Mouse (Mus musculus): ENCODE data around the gene Schip1. TPM values are rescaled to one million over a fixed set of nuclear protein-coding genes. Genes with fewer than 3 reads are reported as not detected.
A peak's percentile ranks its signal among the peaks of the same experiment; 100 is the strongest.

Gene Schip1
- polyA plus RNA-seq, 1 experiment from 2014 or later: 114 TPM

DNA sequence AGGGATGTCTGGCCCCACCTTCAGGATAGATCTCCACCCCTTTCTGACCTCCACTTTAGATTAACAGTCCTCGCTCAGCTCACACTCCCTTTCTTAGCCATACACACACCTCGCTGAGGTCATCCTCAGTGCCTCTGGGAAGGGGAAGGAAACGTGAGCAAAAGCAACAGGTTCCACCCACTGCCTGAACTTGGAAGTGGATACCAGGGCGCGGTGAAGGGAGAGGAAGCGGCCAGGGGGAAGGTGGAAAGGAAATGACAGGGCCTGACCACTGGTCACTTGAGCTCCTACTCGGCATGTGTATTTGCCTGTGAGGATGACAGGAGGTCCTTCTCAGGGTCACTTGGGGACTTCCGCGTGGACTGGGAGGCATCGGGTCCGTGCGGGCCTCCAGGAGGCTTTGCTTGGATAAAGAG lies 428.6 kb downstream of the Schip1 start:
- peak overlapping the region; percentile 98 for H3K4me2 ChIP-seq (replicated peaks)
- WGBS: under 1% methylated on average over 12 of the region's 12 CpGs
- no peak for ATAC-seq (ENCODE audit: low FRiP score)
- H3K36me3 ChIP-seq: no peaks in the 10 kb centered on the region
- H3K4me1 ChIP-seq: peaks cover 18% of the 10 kb centered on the region
- no peaks in the 10 kb centered on the region for H3K9me3 ChIP-seq (replicated peaks)
- peak overlapping the region; percentile 66 for H3K4me3 ChIP-seq
- peaks cover 10% of the 10 kb centered on the region for H3K27me3 ChIP-seq
- peak overlapping the region; percentile 78 for H3K9ac ChIP-seq
- peak overlapping the region; percentile 86 for H3K27ac ChIP-seq

DNA sequence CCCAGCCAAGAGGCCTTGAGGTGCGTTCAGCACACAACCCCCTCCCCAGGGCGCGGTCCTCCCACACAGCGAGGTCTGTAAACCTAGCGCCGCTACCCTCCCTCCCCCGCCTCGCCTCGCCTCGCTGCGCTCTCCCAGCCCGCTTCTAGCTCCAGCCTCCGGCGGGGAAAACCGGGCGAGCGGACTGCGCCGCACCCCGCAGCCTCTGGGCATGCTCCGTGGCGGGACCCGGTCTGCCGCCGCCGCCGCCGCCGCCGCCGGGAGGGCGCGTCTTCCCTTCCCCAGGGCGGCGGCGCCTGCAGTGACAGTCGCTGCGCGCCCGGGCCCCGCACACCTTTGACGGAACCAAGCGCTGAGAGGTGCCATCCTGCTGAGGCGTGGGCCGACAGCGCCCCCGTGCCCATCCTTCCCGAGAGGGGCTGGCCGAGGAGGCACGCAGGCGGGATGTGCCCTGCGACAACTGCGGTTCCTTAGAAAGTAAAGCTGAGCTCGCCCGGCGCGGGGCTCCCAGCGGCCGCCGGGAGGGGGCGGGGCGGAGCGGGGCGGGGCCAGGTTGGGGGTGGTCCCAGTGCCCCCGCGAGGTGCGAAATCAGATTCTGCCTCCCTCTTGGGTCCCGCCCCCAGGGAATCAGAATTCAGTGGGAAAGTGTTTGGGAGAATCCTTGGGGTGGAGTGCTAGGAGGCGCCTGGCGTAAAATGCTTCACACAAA lies 429.1 kb downstream of the Schip1 start:
- H3K4me3 ChIP-seq: peak overlapping the region; percentile 66
- 1% methylated on average over 63 of the region's 70 CpGs for WGBS
- H3K9me3 ChIP-seq (replicated peaks): no peaks in the 10 kb centered on the region
- H3K27ac ChIP-seq: peak overlapping the region; percentile 86
- H3K9ac ChIP-seq: peak overlapping the region; percentile 78
- peaks cover 18% of the 10 kb centered on the region for H3K4me1 ChIP-seq
- H3K36me3 ChIP-seq: no peaks in the 10 kb centered on the region
- ATAC-seq (ENCODE audit: low FRiP score): peak; percentile 85
- H3K4me2 ChIP-seq (replicated peaks): peak overlapping the region; percentile 98
- peaks cover 10% of the 10 kb centered on the region for H3K27me3 ChIP-seq

GRCm38 (mm10) chr3:68494296-68495095 lies 429.9 kb downstream of the Schip1 start:
- H3K27me3 ChIP-seq: peaks cover 10% of the 10 kb centered on the region
- peaks cover 18% of the 10 kb centered on the region for H3K4me1 ChIP-seq
- H3K27ac ChIP-seq: peak overlapping the region; percentile 86
- under 1% methylated on average over 61 of the region's 68 CpGs for WGBS
- peak; percentile 40 for ATAC-seq (ENCODE audit: low FRiP score)
- H3K9me3 ChIP-seq (replicated peaks): no peaks in the 10 kb centered on the region
- H3K9ac ChIP-seq: peak overlapping the region; percentile 78
- peak overlapping the region; percentile 98 for H3K4me2 ChIP-seq (replicated peaks)
- H3K36me3 ChIP-seq: no peaks in the 10 kb centered on the region
- peak overlapping the region; percentile 66 for H3K4me3 ChIP-seq

DNA sequence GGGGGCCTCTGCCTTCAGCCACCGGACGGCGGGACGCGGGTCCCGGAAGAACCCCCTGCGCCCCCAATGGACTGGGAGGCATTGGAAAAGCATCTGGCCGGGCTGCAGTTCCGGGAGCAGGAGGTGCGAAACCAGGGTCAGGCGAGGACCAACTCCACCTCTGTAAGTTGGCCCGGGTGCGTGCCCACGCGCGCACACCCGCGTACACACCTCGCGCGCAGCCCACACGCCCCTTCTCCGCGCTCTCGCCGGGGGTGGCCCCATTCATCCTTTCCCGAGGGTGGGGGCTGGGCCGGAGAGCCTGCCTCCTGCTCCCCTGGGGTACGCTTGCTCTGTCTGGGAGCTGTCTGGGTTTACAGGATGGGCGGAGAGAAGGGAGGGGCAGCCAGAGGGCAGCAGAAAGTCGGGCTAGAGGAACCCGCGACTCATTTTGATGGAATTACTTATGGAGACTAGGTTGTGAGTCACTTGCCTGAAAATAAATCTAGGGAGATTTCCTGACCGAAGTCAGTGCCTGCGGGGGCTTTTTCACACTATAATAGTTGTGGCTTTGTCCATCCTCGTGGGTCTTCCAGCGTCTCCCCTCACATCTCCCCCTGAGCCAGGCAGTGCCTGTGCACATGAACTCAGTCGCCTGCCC lies 430.6 kb downstream of the Schip1 start:
- Histone ChIP-seq H3K4me1 (peaks cover 18% of the 10 kb centered on the region), H3K9ac (peak overlapping the region; percentile 78), H3K9me3 (replicated peaks) (no peaks in the 10 kb centered on the region), H3K4me2 (replicated peaks) (peak overlapping the region; percentile 98), H3K27me3 (peaks cover 10% of the 10 kb centered on the region), H3K27ac (peak overlapping the region; percentile 86), H3K36me3 (no peaks in the 10 kb centered on the region), H3K4me3 (peak overlapping the region; percentile 66)
- under 1% methylated on average over 38 of the region's 38 CpGs for WGBS
- ATAC-seq (ENCODE audit: low FRiP score): peak; percentile 53

DNA sequence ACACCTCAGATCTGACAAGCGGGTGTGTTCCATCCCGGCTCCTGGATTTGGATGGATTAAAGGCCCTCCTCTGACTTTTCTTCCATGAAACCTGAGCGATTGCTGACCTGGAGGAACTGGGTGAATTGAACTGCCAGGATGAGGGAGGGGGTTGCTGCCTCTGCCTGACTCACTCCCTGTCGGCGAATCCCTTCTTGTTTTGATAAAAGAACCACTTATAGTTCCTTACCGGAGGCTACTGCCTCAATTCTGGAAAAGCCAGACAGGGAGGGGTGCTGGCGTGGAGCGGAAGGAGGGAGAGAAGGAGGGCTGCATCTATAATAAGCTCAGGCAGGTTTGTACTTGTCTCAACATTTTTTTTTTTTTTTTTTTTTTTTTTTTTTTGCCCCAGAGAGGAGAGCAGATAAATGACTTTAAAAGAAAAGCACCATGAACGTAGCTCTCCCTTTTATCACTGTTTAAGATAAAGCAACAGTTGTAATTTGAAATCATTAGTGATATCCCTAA lies 431.2 kb downstream of the Schip1 start:
- H3K4me2 ChIP-seq (replicated peaks): peak overlapping the region; percentile 98
- 0 out of 2 replicates have a peak, but pooled peaks have one; percentile 1 for ATAC-seq (ENCODE audit: low FRiP score)
- H3K4me1 ChIP-seq: peaks cover 18% of the 10 kb centered on the region
- peak overlapping the region; percentile 86; the same call in 1 of the 2 replicates for H3K27ac ChIP-seq
- H3K4me3 ChIP-seq: peak overlapping the region; percentile 66
- H3K27me3 ChIP-seq: peaks cover 10% of the 10 kb centered on the region
- WGBS: 2% methylated on average over 9 of the region's 9 CpGs
- H3K36me3 ChIP-seq: no peaks in the 10 kb centered on the region
- H3K9ac ChIP-seq: peak overlapping the region; percentile 78
- H3K9me3 ChIP-seq (replicated peaks): no peaks in the 10 kb centered on the region

DNA sequence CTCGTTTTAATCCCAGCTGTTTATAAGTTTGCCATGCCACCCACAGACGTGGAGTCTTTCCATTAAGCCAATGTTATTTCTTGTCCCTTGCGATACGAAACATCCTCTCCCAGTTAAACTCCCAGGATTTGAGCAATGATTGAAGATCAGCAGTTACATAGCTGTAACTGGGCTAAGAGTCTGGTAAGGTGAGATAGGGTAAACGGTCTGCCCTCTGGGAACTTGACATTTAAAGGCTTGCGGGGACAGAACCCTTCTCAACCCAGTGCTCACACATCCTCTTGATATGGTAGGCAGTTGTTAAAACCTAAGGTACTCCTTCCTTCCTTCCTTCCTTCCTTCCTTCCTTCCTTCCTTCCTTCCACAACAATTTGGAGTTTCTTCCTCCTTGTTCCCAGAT lies 431.9 kb downstream of the Schip1 start:
- no peak overlapping the region for H3K9ac ChIP-seq
- H3K4me1 ChIP-seq: peaks cover 18% of the 10 kb centered on the region
- no peaks in the 10 kb centered on the region for H3K36me3 ChIP-seq
- no peaks in the 10 kb centered on the region for H3K9me3 ChIP-seq (replicated peaks)
- H3K4me2 ChIP-seq (replicated peaks): peak overlapping the region; percentile 98
- no peak for ATAC-seq (ENCODE audit: low FRiP score)
- peak overlapping the region; percentile 66 for H3K4me3 ChIP-seq
- peaks cover 10% of the 10 kb centered on the region for H3K27me3 ChIP-seq
- 65% methylated on average over 6 of the region's 6 CpGs for WGBS
- H3K27ac ChIP-seq: no peak overlapping the region

- Histone ChIP-seq H3K4me1 (peaks cover 12% of the 10 kb centered on the region), H3K27me3 (no peaks in the 10 kb centered on the region), H3K9me3 (replicated peaks) (no peaks in the 10 kb centered on the region), H3K4me2 (replicated peaks) (no peak overlapping the region), H3K36me3 (no peaks in the 10 kb centered on the region), H3K4me3 (no peak overlapping the region), H3K9ac (no peak overlapping the region), H3K27ac (no peak overlapping the region)
- no peak for ATAC-seq (ENCODE audit: low FRiP score)
- 89% methylated on average over 6 of the region's 6 CpGs for WGBS
Observed at GRCm38 (mm10) chr3:68499532-68500152, 435.0 kb downstream of the Schip1 start.

DNA sequence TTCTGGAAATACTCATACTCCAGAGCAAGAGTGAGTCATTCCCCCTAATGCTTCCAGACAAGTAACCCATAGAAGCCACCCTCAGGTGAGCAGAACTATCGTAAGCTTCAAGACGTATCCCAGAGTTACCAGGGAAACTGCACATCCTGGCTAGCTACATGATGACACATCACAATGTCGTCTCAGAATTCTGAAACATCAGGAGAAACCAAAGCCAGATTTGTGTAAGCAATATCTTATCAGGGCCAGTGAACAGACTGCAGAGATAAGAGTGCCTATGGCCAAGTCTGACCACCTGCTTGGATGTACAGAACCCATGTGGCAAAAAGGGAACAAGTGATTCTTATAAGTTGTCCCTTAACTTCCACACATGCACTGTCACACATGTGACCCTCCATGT lies 440.2 kb downstream of the Schip1 start:
- H3K4me2 ChIP-seq (replicated peaks): no peak overlapping the region
- no peaks in the 10 kb centered on the region for H3K9me3 ChIP-seq (replicated peaks)
- no peak for ATAC-seq (ENCODE audit: low FRiP score)
- H3K4me3 ChIP-seq: no peak overlapping the region
- 93% methylated on average over 3 of the region's 3 CpGs for WGBS
- no peak overlapping the region for H3K9ac ChIP-seq
- no peaks in the 10 kb centered on the region for H3K4me1 ChIP-seq
- no peak overlapping the region for H3K27ac ChIP-seq
- no peaks in the 10 kb centered on the region for H3K36me3 ChIP-seq
- no peaks in the 10 kb centered on the region for H3K27me3 ChIP-seq

DNA sequence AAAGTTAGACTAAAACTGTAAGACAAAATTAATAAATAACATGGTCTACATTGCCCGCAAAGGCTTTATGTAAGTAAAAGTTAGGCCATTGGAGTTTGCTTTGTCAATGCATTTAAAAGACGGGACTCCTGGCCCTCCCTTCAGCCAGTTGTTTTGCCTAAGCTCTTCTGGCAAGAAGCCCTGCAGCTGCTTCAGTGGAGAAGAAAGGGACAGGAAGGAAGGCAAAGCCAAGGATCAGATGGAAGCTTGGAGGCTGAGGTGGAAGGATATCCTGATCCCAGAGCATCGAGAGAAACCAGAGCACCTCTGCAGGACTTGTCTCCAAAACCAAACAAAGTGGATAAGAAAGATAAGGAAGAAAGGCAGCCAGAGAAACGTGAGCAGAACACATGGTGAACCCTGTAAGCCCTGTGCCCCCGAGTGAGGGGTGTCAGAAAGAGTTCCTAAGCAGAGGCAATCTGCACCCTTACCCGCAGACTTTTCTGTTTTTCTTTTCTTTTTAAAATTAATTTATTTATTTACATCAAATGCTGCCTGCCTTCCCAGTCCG lies 442.2 kb downstream of the Schip1 start:
- ATAC-seq (ENCODE audit: low FRiP score): no peak
- Histone ChIP-seq H3K27me3 (no peaks in the 10 kb centered on the region), H3K9me3 (replicated peaks) (no peaks in the 10 kb centered on the region), H3K4me2 (replicated peaks) (no peak overlapping the region), H3K4me1 (no peaks in the 10 kb centered on the region), H3K27ac (no peak overlapping the region), H3K9ac (no peak overlapping the region), H3K4me3 (no peak overlapping the region), H3K36me3 (no peaks in the 10 kb centered on the region)
- 71% methylated on average over 7 of the region's 7 CpGs for whole genome bisulfite sequencing

DNA sequence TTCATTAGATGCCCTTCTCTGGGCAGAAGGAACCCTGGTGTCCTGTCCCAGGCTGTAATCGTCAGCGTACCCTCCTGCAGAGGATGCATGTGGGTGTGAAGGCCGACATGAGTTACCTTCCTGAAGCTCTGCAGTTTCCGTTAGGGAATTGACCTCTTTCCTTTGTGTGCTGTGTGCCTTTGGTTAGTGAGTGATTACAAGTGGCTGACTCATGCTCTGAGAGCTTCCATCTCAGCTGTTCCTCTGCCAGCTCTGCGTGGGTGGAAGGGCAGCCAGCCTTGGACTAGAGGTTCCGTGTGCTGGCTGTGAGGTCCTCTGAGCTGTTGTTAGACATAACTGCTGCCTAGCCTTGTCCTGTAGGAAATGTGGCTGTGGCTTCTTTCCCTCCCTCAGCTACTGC lies 444.0 kb downstream of the Schip1 start:
- no peak for ATAC-seq (ENCODE audit: low FRiP score)
- 62% methylated on average over 6 of the region's 6 CpGs for WGBS
- no peak overlapping the region for H3K27ac ChIP-seq

GRCm38 (mm10) chr3:68510872-68511271 lies 446.3 kb downstream of the Schip1 start:
- ATAC-seq (ENCODE audit: low FRiP score): no peak
- H3K4me1 ChIP-seq: peaks cover 11% of the 10 kb centered on the region
- WGBS: 82% methylated on average over 5 of the region's 5 CpGs

More for the DNA sequence above, 444.0 kb downstream of the Schip1 start:
- Histone ChIP-seq H3K9ac (no peak overlapping the region), H3K4me3 (no peak overlapping the region), H3K36me3 (no peaks in the 10 kb centered on the region), H3K4me1 (peaks cover 6% of the 10 kb centered on the region), H3K27me3 (no peaks in the 10 kb centered on the region), H3K9me3 (replicated peaks) (no peaks in the 10 kb centered on the region), H3K4me2 (replicated peaks) (no peak overlapping the region)

More at GRCm38 (mm10) chr3:68510872-68511271, 446.3 kb downstream of the Schip1 start:
- H3K9ac ChIP-seq: no peak overlapping the region
- no peaks in the 10 kb centered on the region for H3K27me3 ChIP-seq
- no peaks in the 10 kb centered on the region for H3K36me3 ChIP-seq
- H3K4me2 ChIP-seq (replicated peaks): no peak overlapping the region
- H3K27ac ChIP-seq: no peak overlapping the region
- H3K4me3 ChIP-seq: no peak overlapping the region
- H3K9me3 ChIP-seq (replicated peaks): no peaks in the 10 kb centered on the region
